18 mouse cellular contexts compared by ENCODE assay signal in genomic region chr13:100874588-100874987, GRCm38 (mm10). TPM values are rescaled to one million over a fixed set of nuclear protein-coding genes. Genes with fewer than 3 reads are reported as not detected.
A peak's percentile ranks its signal among the peaks of the same experiment; 100 is the strongest.
DNase-seq lines count a peak whose midpoint lies in the region; ATAC-seq lines count a peak whose summit lies in the region.
"Had no signal": no experiment of that assay in that cellular context is flagged by ENCODE, and none has a peak within 500 bp of the region (broad histone marks: within the 10 kb centered on the region; RNA-seq: fewer than 3 reads in every experiment).

No protein-coding gene starts in this region.

- no peak overlapping the region for H3K9ac ChIP-seq in midbrain, embryonic 16.5 days (ENCODE audit: low read depth, low read length)
- no peak overlapping the region for H3K9ac ChIP-seq in midbrain, embryonic 15.5 days
- H3K9ac ChIP-seq in hindbrain, embryonic 16.5 days (ENCODE audit: low read depth, low read length): no peak overlapping the region
- H3K9ac ChIP-seq: limb, embryonic 13.5 days; lung, embryonic 15.5 days; midbrain, embryonic 12.5 days had no signal

- no peaks in the 10 kb centered on the region for H3K27me3 ChIP-seq in midbrain, embryonic 16.5 days (ENCODE audit: control insufficient read depth, insufficient read depth, low read depth, low read length)
- H3K27me3 ChIP-seq in midbrain, embryonic 15.5 days (replicated peaks): no peaks in the 10 kb centered on the region
- no peaks in the 10 kb centered on the region for H3K27me3 ChIP-seq in hindbrain, embryonic 16.5 days (replicated peaks; ENCODE audit: control insufficient read depth, insufficient read depth, low read length)
- H3K27me3 ChIP-seq: lung, embryonic 15.5 days; midbrain, embryonic 12.5 days had no signal

- H3K9me3 ChIP-seq in midbrain, embryonic 16.5 days (replicated peaks; ENCODE audit: control insufficient read depth, low read length, poor library complexity, severe bottlenecking): no peaks in the 10 kb centered on the region
- H3K9me3 ChIP-seq in midbrain, embryonic 15.5 days: no peaks in the 10 kb centered on the region
- H3K9me3 ChIP-seq in hindbrain, embryonic 16.5 days (ENCODE audit: control insufficient read depth, low read length): no peaks in the 10 kb centered on the region
- H3K9me3 ChIP-seq: limb, embryonic 13.5 days; lung, embryonic 15.5 days; midbrain, embryonic 12.5 days had no signal

- H3K36me3 ChIP-seq in midbrain, embryonic 16.5 days (ENCODE audit: control insufficient read depth, insufficient read depth, low read length): no peaks in the 10 kb centered on the region
- H3K36me3 ChIP-seq in midbrain, embryonic 15.5 days (replicated peaks): no peaks in the 10 kb centered on the region
- no peaks in the 10 kb centered on the region for H3K36me3 ChIP-seq in hindbrain, embryonic 16.5 days (ENCODE audit: control insufficient read depth, insufficient read depth, low read length)
- H3K36me3 ChIP-seq: limb, embryonic 13.5 days; lung, embryonic 15.5 days; midbrain, embryonic 12.5 days had no signal

- peaks cover 13% of the 10 kb centered on the region for H3K4me1 ChIP-seq in midbrain, embryonic 16.5 days (ENCODE audit: control insufficient read depth, insufficient read depth, low read length)
- peaks cover 20% of the 10 kb centered on the region for H3K4me1 ChIP-seq in midbrain, embryonic 15.5 days
- no peaks in the 10 kb centered on the region; the same call in 1 of the 2 replicates for H3K4me1 ChIP-seq in hindbrain, embryonic 16.5 days (ENCODE audit: control insufficient read depth, insufficient read depth, low read depth, low read length)
- H3K4me1 ChIP-seq: limb, embryonic 13.5 days; lung, embryonic 15.5 days had no signal

- DNase-seq in cerebellum, postnatal 10 days: peak; percentile 13 to 16
- DNase-seq in cerebellum, postnatal 36 days: no peak
- DNase-seq in thymus, postnatal 25 days: no peak
- DNase-seq in spleen, postnatal 4 days (ENCODE audit: low spot score in 2 of 2): no peak
- no peak for DNase-seq in urinary bladder, adult 18-20 months (ENCODE audit: low spot score in 2 of 2)
- DNase-seq: cerebellum, adult 8-10 months; heart, adult 18-20 months; kidney, adult 2 months; right cerebral cortex, postnatal 14 days; thymus, adult 2 months had no signal

- no peak overlapping the region for H3K4me3 ChIP-seq in midbrain, embryonic 16.5 days (ENCODE audit: low read depth, low read length)
- no peak overlapping the region for H3K4me3 ChIP-seq in midbrain, embryonic 15.5 days
- H3K4me3 ChIP-seq in hindbrain, embryonic 16.5 days (ENCODE audit: low read length): no peak overlapping the region
- H3K4me3 ChIP-seq: erythroblast, embryonic 14.5 days; left cerebral cortex, adult 2 months; limb, embryonic 13.5 days; lung, embryonic 15.5 days; midbrain, embryonic 12.5 days had no signal

- no peak for ATAC-seq in midbrain, embryonic 16.5 days
- ATAC-seq in midbrain, embryonic 15.5 days (replicated peaks): no peak
- 0 out of 2 replicates have a peak, but pooled peaks have one; percentile 27 for ATAC-seq in hindbrain, embryonic 16.5 days

- H3K27ac ChIP-seq in midbrain, embryonic 16.5 days (ENCODE audit: low read length): 0 out of 2 replicates have a peak overlapping the region, but pooled peaks have one; percentile 10
- no peak overlapping the region for H3K27ac ChIP-seq in midbrain, embryonic 15.5 days
- H3K27ac ChIP-seq in hindbrain, embryonic 16.5 days (ENCODE audit: low read depth, low read length): no peak overlapping the region
- H3K27ac ChIP-seq: left cerebral cortex, adult 2 months; limb, embryonic 13.5 days; lung, embryonic 15.5 days; midbrain, embryonic 12.5 days had no signal

- H3K4me2 ChIP-seq in midbrain, embryonic 16.5 days (ENCODE audit: low read length): no peak overlapping the region
- no peak overlapping the region for H3K4me2 ChIP-seq in midbrain, embryonic 15.5 days
- H3K4me2 ChIP-seq in hindbrain, embryonic 16.5 days (ENCODE audit: low read length): no peak overlapping the region
- H3K4me2 ChIP-seq: limb, embryonic 13.5 days; lung, embryonic 15.5 days; midbrain, embryonic 12.5 days had no signal

- 49% methylated on average over 3 of the region's 3 CpGs for WGBS in midbrain, embryonic 16.5 days
- WGBS in midbrain, embryonic 15.5 days: 51% methylated on average over 3 of the region's 3 CpGs
- WGBS in hindbrain, embryonic 16.5 days: 42% methylated on average over 3 of the region's 3 CpGs

RNA-seq across cellular contexts. Expression of gene Slc30a5, which starts 41.4 kb away (rescaled TPM):
- 30.2 and 31.0 TPM in 2 replicates for polyA plus RNA-seq in midbrain, embryonic 16.5 days (2015; fragmentation: Nextera tagmentation; extraction: Ambion mirVana)
- 32.7 and 34.3 TPM in 2 replicates for polyA plus RNA-seq in midbrain, embryonic 15.5 days (2015; fragmentation: Nextera tagmentation; extraction: Ambion mirVana)
- polyA plus RNA-seq in hindbrain, embryonic 16.5 days (2015; fragmentation: Nextera tagmentation; extraction: Ambion mirVana): 30.8 and 31.4 TPM in 2 replicates

Comparison
In these comparisons a context has a peak if more than half of its experiments do, and no peak if none do; other contexts are left out.
1. DNase-seq: peak in cerebellum, postnatal 10 days (2 of 2); none in cerebellum, postnatal 36 days (0 of 2), thymus, postnatal 25 days (single experiment), spleen, postnatal 4 days (0 of 2) and urinary bladder, adult 18-20 months (0 of 2).